Mouse (Mus musculus): ENCODE results near the gene Itgal. TPM values are rescaled to one million over a fixed set of nuclear protein-coding genes. Genes with fewer than 3 reads are reported as not detected.

Gene Itgal
- polyA plus RNA-seq, 1 experiment from 2014 or later = 0.54 TPM

DNA sequence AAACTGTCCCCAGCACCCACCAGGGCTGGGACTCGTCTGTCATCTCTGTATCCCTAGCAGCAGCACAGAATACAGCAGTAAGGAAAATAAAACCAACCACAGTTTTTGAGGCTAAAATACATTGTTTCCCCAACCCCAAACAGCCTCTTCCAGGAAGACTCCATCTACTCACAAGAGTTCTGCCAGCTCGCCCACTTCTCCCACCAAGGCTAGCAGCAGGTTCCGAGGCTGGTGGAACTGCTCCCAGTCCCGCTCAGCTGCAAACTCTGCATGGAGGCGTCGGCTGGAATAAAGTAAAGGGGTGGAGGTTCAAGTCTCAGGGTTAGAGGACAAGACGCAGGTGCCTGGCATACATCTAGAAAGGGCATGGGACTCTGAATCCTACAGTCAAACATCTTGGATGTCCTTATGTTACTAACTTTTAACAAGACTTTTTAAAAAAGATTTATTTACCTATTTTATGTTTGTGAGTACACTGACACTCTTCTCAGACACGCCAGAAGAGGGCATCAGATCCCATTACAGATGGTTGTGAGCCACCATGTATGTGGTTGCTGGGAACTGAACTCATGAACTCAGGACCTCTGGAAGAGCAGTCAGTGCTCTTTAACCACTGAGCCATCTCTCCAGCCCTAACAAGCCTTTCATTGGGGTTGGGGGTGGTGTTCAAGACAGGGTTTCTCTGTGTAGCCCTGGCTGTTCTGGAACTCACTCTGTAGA lies 36.7 kb upstream of the Itgal start:
- no peaks in the 10 kb centered on the region for H3K9me3 ChIP-seq (ENCODE audit: control insufficient read depth, low read length)
- 71% methylated on average over 8 of the region's 8 CpGs for WGBS
- peak overlapping the region; percentile 69 for H3K4me3 ChIP-seq (ENCODE audit: low read depth, low read length)
- DNase-seq (ENCODE audit: low spot score) (no peak), ATAC-seq (ENCODE audit: low FRiP score) (no peak)
- peaks cover 2% of the 10 kb centered on the region; the same call in 1 of the 2 replicates for H3K4me1 ChIP-seq (replicated peaks; ENCODE audit: control insufficient read depth, insufficient read depth, low read length)
- H3K27ac ChIP-seq (ENCODE audit: low read depth, low read length) = no peak overlapping the region
- H3K9ac ChIP-seq (ENCODE audit: low read depth, low read length) = no peak overlapping the region
- H3K27me3 ChIP-seq (ENCODE audit: control insufficient read depth, insufficient read depth, low read length) = no peaks in the 10 kb centered on the region
- H3K36me3 ChIP-seq (ENCODE audit: control insufficient read depth, insufficient read depth, low read length) = no peaks in the 10 kb centered on the region
- H3K4me2 ChIP-seq (replicated peaks; ENCODE audit: low read depth, low read length) = peak overlapping the region; percentile 62

DNA sequence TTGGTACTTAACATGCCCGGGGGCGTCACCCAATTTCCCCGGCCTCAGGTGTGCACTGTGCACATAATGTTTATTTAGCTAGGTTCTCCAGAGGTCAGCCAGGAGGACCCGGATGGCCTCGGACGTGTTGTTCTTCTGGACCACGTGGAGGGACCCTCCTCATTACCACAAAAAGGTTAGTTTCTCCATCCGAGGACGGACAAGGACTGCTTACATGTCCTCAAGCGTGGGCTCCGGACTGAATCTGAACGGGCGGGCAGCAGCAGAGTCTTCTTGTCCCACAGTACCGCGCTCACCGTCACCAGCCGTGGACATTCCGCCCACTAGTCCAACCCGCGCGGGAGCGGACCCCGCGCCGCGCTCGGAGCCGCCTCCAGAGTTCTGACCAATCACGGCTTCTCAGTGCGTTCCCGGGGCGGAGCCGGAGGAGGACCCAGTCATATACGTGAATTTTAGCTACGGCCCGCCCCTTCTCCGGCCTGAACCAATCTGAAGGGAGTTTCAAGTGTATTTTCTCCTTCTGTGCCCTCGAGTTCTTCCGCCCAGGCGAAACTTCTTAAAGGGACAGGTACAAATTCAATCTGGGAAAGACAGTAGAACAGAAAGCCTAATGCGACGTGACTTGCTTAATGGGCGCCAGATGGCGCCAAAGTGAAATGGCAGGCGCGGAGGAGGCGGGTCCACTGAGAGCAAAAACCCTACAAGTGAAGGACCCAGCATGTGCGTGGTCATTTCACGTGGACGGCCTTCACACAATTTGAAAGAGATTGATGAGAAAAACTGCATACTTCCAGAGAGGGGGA lies 35.5 kb upstream of the Itgal start, which contains the start of gene Dctpp1:
Gene Dctpp1, minus strand, starts transcription at position 401 of the 803 bp plus-strand sequence.
- Histone ChIP-seq H3K27ac (ENCODE audit: low read depth, low read length) (no peak within 1 kb of the TSS), H3K27me3 (ENCODE audit: control insufficient read depth, insufficient read depth, low read length) (no peaks in the 10 kb centered on the region), H3K4me2 (replicated peaks; ENCODE audit: low read depth, low read length) (peak within 1 kb of the TSS; percentile 62), H3K4me3 (ENCODE audit: low read depth, low read length) (peak within 1 kb of the TSS; percentile 69), H3K9ac (ENCODE audit: low read depth, low read length) (peak within 1 kb of the TSS; percentile 61), H3K9me3 (ENCODE audit: control insufficient read depth, low read length) (no peaks in the 10 kb centered on the region), H3K4me1 (replicated peaks; ENCODE audit: control insufficient read depth, insufficient read depth, low read length) (0 out of 2 replicates have a peak, but pooled peaks cover 2% of the 10 kb centered on the region), H3K36me3 (ENCODE audit: control insufficient read depth, insufficient read depth, low read length) (no peaks in the 10 kb centered on the region)
- ATAC-seq (ENCODE audit: low FRiP score) = peak; percentile 99
- DNase-seq (ENCODE audit: low spot score) = peak; percentile 97
- WGBS = under 1% methylated on average over 50 of the region's 50 CpGs

DNA sequence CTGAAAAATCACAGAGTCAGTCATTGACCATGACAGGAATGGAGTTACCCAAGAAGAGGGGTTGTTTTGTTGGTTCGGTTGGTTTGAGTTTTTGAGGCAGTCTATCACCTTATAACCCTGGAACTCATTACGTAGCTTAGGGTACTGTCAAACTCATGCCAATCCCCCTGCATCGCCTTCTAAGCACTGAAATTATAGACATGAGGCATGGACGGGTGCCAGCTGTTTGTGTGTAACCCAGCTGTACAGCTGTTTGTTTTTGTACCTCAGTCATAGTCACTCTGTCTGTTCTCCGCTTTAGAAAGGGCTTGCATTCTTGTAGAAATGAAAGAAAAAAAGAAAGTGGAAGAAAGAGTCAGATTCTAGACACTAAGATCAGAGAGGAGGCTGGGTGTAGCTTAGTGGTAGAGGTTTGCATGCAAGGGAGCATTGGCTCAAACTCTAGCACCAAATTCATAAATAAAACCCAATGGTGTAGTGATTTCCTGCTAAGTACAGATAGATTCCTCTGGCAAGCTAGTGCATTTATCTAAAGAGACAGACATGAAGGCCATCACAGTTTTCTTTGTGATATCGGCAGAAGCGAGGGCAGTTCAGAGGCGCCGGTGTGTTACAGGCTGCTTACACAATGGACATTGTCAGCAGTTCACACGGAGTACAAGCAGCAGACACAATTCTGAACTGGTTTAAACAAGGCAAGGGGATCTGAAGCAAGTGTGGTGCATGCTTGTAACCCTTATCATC lies 33.7 kb upstream of the Itgal start:
- 86% methylated on average over 10 of the region's 10 CpGs for WGBS
- no peaks in the 10 kb centered on the region for H3K27me3 ChIP-seq (ENCODE audit: control insufficient read depth, insufficient read depth, low read length)
- H3K4me2 ChIP-seq (replicated peaks; ENCODE audit: low read depth, low read length) = no peak overlapping the region
- no peaks in the 10 kb centered on the region for H3K36me3 ChIP-seq (ENCODE audit: control insufficient read depth, insufficient read depth, low read length)
- no peak overlapping the region for H3K4me3 ChIP-seq (ENCODE audit: low read depth, low read length)
- no peak overlapping the region for H3K9ac ChIP-seq (ENCODE audit: low read depth, low read length)
- H3K9me3 ChIP-seq (ENCODE audit: control insufficient read depth, low read length) = no peaks in the 10 kb centered on the region
- DNase-seq (ENCODE audit: low spot score) = no peak
- H3K27ac ChIP-seq (ENCODE audit: low read depth, low read length) = no peak overlapping the region
- 0 out of 2 replicates have a peak, but pooled peaks cover 2% of the 10 kb centered on the region for H3K4me1 ChIP-seq (replicated peaks; ENCODE audit: control insufficient read depth, insufficient read depth, low read length)
- no peak for ATAC-seq (ENCODE audit: low FRiP score)

DNA sequence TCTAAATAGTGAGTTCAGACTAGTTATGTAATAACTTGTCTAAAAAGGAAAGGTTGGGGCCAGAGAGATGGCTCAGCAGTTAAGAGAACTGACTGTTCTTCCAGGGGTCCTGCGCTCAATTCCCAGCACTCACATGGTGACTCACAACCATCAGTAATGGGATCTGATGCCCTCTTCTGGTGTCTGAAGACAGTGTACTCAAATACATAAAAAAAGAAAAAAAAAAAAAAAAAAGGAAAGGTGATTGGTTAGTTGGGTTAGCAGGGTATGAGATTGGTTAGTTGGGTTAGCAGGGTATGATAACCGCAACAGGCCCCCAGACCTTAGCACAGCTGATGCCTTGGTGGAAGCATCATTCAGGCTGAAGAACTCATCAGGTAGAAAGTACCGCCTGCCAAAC lies 32.5 kb upstream of the Itgal start:
- H3K9ac ChIP-seq (ENCODE audit: low read depth, low read length) = no peak overlapping the region
- H3K4me3 ChIP-seq (ENCODE audit: low read depth, low read length) = no peak overlapping the region
- no peak for ATAC-seq (ENCODE audit: low FRiP score)
- no peaks in the 10 kb centered on the region for H3K36me3 ChIP-seq (ENCODE audit: control insufficient read depth, insufficient read depth, low read length)
- no peak for DNase-seq (ENCODE audit: low spot score)
- H3K27ac ChIP-seq (ENCODE audit: low read depth, low read length) = no peak overlapping the region
- H3K9me3 ChIP-seq (ENCODE audit: control insufficient read depth, low read length) = no peaks in the 10 kb centered on the region
- 0 out of 2 replicates have a peak, but pooled peaks cover 2% of the 10 kb centered on the region for H3K4me1 ChIP-seq (replicated peaks; ENCODE audit: control insufficient read depth, insufficient read depth, low read length)
- WGBS = 97% methylated on average over 3 of the region's 3 CpGs
- H3K4me2 ChIP-seq (replicated peaks; ENCODE audit: low read depth, low read length) = no peak overlapping the region
- H3K27me3 ChIP-seq (ENCODE audit: control insufficient read depth, insufficient read depth, low read length) = no peaks in the 10 kb centered on the region

DNA sequence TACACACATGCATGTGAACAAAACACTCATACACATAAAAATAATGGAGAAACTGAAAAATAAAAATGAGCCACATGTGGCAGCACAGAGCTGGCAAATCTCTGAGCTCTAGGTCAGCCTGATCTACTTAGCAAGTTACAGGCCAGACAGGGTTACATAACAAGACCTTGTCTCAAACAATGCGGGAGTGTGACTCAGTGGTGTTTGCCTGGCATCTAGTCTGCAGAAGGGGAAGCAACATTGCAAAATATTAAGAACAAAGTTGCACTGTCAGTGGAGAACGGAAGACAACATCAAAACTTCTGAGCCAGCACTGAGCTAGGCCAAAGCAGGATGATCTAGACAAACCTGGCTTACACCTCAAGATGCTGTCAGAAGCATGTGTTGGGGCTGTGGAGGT lies 25.8 kb upstream of the Itgal start:
- ATAC-seq (ENCODE audit: low FRiP score) = no peak
- no peak overlapping the region for H3K9ac ChIP-seq (ENCODE audit: low read depth, low read length)
- no peaks in the 10 kb centered on the region for H3K4me1 ChIP-seq (replicated peaks; ENCODE audit: control insufficient read depth, insufficient read depth, low read length)
- no peak overlapping the region for H3K4me2 ChIP-seq (replicated peaks; ENCODE audit: low read depth, low read length)
- no peaks in the 10 kb centered on the region for H3K36me3 ChIP-seq (ENCODE audit: control insufficient read depth, insufficient read depth, low read length)
- H3K9me3 ChIP-seq (ENCODE audit: control insufficient read depth, low read length) = no peaks in the 10 kb centered on the region
- 93% methylated on average over 2 of the region's 2 CpGs for WGBS
- no peak overlapping the region for H3K4me3 ChIP-seq (ENCODE audit: low read depth, low read length)
- no peaks in the 10 kb centered on the region for H3K27me3 ChIP-seq (ENCODE audit: control insufficient read depth, insufficient read depth, low read length)
- DNase-seq (ENCODE audit: low spot score) = no peak
- H3K27ac ChIP-seq (ENCODE audit: low read depth, low read length) = no peak overlapping the region

DNA sequence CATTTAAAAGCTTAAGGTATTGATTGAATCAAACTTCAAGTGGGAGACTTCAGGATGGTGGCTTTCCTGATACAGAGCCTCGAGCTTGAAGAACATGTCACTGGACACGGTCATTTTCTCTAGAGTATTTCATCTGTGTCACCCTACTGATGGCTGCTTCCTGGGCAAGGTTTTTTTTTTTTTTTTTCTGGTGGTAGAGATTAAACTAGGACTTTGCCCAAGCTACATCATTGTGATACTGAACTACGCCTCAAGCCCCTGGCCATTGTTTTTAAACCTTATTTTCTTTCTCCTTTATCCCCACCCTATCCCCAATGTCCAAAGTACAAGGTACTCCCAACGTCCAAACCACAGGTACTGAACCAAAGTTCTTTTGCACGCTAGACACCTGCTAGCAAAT lies 25.4 kb upstream of the Itgal start:
- DNase-seq (ENCODE audit: low spot score) = no peak
- Histone ChIP-seq H3K4me3 (ENCODE audit: low read depth, low read length) (no peak overlapping the region), H3K36me3 (ENCODE audit: control insufficient read depth, insufficient read depth, low read length) (no peaks in the 10 kb centered on the region), H3K27me3 (ENCODE audit: control insufficient read depth, insufficient read depth, low read length) (no peaks in the 10 kb centered on the region), H3K9ac (ENCODE audit: low read depth, low read length) (no peak overlapping the region), H3K4me2 (replicated peaks; ENCODE audit: low read depth, low read length) (no peak overlapping the region), H3K27ac (ENCODE audit: low read depth, low read length) (no peak overlapping the region), H3K4me1 (replicated peaks; ENCODE audit: control insufficient read depth, insufficient read depth, low read length) (no peaks in the 10 kb centered on the region), H3K9me3 (ENCODE audit: control insufficient read depth, low read length) (no peaks in the 10 kb centered on the region)
- ATAC-seq (ENCODE audit: low FRiP score) = no peak
- 90% methylated on average over 5 of the region's 5 CpGs for WGBS

DNA sequence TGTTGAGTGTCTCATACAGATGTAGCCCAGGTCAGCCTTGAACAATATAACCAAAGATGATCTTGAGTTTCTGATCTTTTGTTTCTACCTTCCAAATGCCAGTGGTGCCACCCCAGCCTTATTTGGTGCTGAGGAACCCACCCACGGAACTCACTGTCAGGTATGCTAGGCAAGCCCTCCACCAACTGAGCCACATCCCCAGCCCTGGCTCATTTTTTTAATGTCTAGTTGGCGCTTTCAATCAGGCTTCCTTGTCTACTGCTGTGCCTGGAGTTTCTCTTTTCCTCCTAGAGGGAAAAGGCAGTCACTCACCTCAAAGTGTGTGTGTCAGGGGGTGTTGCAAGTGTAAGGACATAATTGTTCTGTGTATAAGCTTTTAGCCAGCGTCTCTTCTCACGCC lies 25.0 kb upstream of the Itgal start:
- Histone ChIP-seq H3K36me3 (ENCODE audit: control insufficient read depth, insufficient read depth, low read length) (no peaks in the 10 kb centered on the region), H3K9me3 (ENCODE audit: control insufficient read depth, low read length) (no peaks in the 10 kb centered on the region), H3K4me3 (ENCODE audit: low read depth, low read length) (no peak overlapping the region), H3K4me1 (replicated peaks; ENCODE audit: control insufficient read depth, insufficient read depth, low read length) (no peaks in the 10 kb centered on the region), H3K4me2 (replicated peaks; ENCODE audit: low read depth, low read length) (no peak overlapping the region), H3K27me3 (ENCODE audit: control insufficient read depth, insufficient read depth, low read length) (no peaks in the 10 kb centered on the region), H3K27ac (ENCODE audit: low read depth, low read length) (no peak overlapping the region), H3K9ac (ENCODE audit: low read depth, low read length) (no peak overlapping the region)
- no peak for ATAC-seq (ENCODE audit: low FRiP score)
- WGBS = 94% methylated on average over 4 of the region's 4 CpGs
- DNase-seq (ENCODE audit: low spot score) = no peak

DNA sequence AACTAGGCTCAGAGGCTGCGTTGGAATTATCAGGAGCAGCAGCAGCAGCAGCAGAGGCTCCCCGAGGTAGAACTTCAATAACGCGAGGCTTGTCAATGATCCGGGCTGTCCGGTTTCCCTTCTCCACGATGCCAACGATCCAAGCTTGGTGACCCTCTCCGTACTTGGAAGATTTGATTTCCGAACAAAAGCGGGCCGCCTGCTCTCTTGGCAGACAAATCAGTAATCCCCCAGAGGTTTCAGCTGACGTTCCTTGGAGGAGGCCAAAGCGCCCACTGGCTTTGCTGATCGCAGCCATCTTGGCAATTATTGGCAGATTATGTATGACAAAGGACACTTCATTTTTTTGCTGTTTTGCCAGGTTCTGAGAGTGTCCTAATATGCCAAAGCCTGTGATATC lies 23.5 kb upstream of the Itgal start:
- 94% methylated on average over 15 of the region's 15 CpGs for WGBS

More for the DNA sequence above, 23.5 kb upstream of the Itgal start:
- Histone ChIP-seq H3K27me3 (ENCODE audit: control insufficient read depth, insufficient read depth, low read length) (no peaks in the 10 kb centered on the region), H3K4me1 (replicated peaks; ENCODE audit: control insufficient read depth, insufficient read depth, low read length) (no peaks in the 10 kb centered on the region), H3K27ac (ENCODE audit: low read depth, low read length) (no peak overlapping the region), H3K4me3 (ENCODE audit: low read depth, low read length) (peak overlapping the region; percentile 86; the same call in 1 of the 2 replicates), H3K4me2 (replicated peaks; ENCODE audit: low read depth, low read length) (peak overlapping the region; percentile 96; the same call in 1 of the 2 replicates), H3K9me3 (ENCODE audit: control insufficient read depth, low read length) (no peaks in the 10 kb centered on the region), H3K36me3 (ENCODE audit: control insufficient read depth, insufficient read depth, low read length) (no peaks in the 10 kb centered on the region), H3K9ac (ENCODE audit: low read depth, low read length) (no peak overlapping the region)
- ATAC-seq (ENCODE audit: low FRiP score) = no peak
- no peak for DNase-seq (ENCODE audit: low spot score)

All from hindbrain, embryonic 11.5 days (tissue).